Mouse (Mus musculus) regulatory T cell (primary cell): ENCODE measurements around the gene Rbak.
"Not testable (repeated sequence)": the region's sequence is repeated elsewhere in the genome, so short reads cannot be mapped to it uniquely, and the experiment has no call there.

Experiments
- in situ Hi-C: fragments of 300-600 bp; cut with MboI, MseI; formaldehyde crosslinking; loops from one replicate; pipeline ENCODE4 v1.15.1; 2025; ENCODE audit warnings: high pct_unique_total_duplicates

Gene Rbak

GRCm38 (mm10) chr5:143180255-143181076 lies at the start of gene Rbak, which contains the start of gene Spdye4b:
Rbak (minus strand) TSS chr5:143180775.
Spdye4b (plus strand) TSS chr5:143181017.
- in situ Hi-C loops = no loop called here

DNA sequence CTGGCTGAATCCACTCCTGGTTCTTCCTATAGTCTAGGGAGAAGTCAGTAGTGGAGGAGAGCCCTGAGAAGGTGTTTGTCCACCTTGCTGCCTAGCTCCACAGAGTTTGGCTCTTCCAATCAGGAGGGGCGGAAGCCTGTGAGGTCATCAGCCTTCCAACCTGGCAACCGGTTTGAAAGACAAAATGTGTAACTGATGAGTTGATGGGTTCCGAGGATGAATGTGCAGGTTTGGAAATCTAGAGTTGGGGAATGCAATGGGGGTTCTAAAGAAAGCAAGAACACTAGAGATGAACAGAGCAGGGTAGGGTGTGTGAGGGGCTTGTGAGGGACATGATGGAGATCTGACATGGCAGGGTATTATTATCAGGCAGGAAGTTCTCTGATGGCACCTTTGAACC lies 46.2 kb upstream of the Rbak start, which contains the start of gene Spdye4a:
Gene Spdye4a, minus strand, starts transcription at position 101 of the 400 bp plus-strand sequence.
- in situ Hi-C loops = no loop called here

DNA sequence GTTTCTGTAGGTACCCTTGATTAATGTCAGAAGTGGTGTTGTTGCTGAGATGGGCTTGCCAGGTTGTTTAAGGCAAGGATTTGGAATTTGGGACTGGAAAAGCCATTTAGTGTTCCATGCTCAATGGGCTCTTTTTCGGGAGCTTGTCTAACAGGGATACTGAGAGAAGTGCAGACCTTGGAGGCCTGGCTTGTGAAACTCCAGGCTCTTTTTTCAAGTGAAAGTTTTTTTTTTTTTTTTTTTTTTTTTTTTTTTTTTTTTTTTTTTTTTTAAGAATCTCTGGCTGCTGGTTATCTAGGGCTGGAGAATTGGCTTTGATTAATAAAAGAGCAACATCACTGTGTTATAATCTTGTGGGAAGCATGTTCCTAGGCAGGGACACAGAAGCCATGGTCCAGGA lies 41.7 kb upstream of the Rbak start:
- in situ Hi-C loops = no loop called here

DNA sequence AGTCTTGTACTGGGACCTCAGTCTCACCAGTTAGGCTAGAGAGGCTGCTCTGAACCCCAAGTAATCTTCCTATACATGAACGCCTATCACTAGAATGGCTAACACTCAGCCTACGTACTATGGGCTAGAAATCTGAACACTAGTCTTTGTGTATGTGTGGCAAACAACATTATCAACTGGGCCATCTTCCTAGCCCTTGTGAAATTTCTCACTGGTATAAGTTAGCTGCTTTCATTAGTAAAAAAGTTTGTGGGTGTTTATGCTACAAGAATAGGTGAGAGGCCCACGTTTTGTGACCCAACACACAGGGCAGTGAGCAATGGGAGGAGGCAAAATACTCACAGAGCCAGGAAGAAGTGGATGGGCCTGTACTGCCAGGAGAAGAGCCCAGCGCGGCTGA lies 40.4 kb upstream of the Rbak start:
- in situ Hi-C loops = no loop called here

GRCm38 (mm10) chr5:143213832-143214231 lies 33.3 kb upstream of the Rbak start:
- in situ Hi-C loops = no loop called here

DNA sequence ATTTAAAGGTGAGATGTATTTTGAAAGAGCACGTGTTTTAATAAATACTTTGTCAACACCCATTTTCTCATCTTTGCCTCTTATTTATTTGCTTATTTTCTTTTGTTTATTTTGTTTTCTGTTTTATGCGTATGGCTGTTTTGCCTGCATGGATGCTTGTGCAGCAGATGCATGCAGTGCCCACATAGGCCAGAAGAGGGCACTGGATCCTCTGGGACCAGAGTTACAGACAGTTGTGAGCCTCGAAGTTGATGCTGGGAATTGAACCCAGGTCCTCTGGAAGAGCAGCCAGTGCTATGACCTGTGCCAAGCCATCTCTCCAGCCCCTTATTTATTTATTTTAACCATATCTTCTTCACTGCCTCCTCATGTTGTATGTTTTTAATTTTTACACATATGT lies 24.4 kb upstream of the Rbak start:
- in situ Hi-C loops = no loop called here

- in situ Hi-C loops = no loop called here
These were observed 15.9 kb upstream of the Rbak start for GRCm38 (mm10) chr5:143196506-143196905.

- in situ Hi-C loops = no loop called here
These were observed 14.6 kb upstream of the Rbak start for GRCm38 (mm10) chr5:143195166-143195565.

GRCm38 (mm10) chr5:143194747-143195146 lies 14.2 kb upstream of the Rbak start:
- in situ Hi-C loops = not testable (repeated sequence)

DNA sequence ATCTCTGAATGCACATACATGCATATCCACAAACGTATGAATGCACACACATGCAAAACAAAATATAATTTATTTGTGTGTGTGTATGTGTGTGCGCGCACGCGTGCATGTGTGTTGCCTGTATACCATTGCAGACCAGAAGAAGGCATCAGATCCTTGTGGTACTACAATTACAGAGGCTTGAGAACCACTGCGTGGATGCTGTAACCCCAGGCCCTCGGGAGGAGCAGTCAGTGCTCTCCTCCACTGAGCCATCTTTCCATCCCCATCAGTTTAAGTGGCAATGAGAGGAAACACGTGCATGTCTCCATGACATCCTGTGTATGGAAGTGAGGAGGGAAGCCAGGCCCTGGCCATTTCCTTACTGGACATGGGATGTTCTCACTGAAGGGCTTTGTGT lies 12.2 kb upstream of the Rbak start:
- in situ Hi-C loops = no loop called here

DNA sequence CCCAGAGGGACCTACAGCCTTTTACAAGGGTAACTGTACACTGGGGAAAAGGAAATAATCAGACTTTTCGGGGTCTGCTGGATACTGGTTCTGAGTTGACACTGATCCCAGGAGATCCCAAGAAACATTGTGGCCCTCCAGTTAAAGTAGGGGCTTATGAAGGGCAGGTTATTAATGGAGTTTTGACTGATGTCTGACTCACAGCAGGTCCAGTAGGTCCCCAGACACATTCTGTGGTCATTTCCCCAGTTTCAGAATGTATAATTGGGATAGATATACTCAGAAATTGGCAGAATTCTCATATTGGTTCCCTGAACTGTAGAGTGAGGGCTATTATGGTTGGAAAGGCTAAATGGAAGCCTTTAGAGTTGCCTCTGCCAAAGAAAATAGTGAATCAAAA lies 7.4 kb upstream of the Rbak start:
- in situ Hi-C loops = not testable (repeated sequence)

DNA sequence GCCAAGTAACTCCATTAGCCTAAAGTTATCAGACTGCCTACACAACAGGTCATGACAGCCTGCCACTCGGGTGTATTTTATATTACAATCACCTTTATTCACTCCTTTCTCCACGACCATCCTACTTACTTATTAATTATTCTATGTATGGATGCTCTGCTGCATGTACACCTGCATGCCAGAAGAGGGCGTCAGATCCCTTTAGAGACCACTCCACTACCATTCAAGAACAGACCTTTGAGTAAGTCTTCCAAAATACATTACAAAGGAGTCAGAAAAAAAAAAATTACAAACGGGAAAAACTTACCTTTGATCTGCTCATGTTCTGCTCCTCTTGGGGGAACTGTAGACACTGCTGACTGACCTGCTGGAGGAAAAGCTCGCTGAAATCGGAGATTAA lies 1.4 kb downstream of the Rbak start:
- in situ Hi-C loops = loop anchor here (10.0 kb wide), 1 partner anchor 116 kb away; the partner anchor contains the start of gene Zfp853

GRCm38 (mm10) chr5:143177541-143178200 lies 2.9 kb downstream of the Rbak start:
- in situ Hi-C loops = loop anchor here (10.0 kb wide), 1 partner anchor 117 kb away; the partner anchor contains the start of gene Zfp853

DNA sequence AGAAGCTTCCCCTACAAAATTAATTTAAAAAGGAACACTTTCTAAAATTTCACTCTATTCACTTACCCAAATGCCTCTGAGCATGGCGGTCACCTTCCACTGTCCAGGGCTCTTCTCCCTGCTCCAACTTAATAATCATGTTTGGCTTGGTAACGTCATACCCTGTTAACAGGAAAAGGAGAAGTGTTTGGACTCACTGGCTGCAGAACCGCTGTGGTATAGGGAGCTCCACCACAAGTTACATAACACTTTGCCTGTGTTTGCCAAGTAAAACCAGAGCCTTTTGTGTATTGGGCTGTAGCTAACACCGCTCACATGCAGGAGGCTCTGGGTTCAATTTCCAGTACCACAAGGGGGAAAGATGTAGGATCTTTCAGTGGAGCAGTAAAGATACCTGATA lies 4.6 kb downstream of the Rbak start:
- in situ Hi-C loops = loop anchor here (10.0 kb wide), 1 partner anchor 119 kb away; the partner anchor contains the start of gene Zfp853

DNA sequence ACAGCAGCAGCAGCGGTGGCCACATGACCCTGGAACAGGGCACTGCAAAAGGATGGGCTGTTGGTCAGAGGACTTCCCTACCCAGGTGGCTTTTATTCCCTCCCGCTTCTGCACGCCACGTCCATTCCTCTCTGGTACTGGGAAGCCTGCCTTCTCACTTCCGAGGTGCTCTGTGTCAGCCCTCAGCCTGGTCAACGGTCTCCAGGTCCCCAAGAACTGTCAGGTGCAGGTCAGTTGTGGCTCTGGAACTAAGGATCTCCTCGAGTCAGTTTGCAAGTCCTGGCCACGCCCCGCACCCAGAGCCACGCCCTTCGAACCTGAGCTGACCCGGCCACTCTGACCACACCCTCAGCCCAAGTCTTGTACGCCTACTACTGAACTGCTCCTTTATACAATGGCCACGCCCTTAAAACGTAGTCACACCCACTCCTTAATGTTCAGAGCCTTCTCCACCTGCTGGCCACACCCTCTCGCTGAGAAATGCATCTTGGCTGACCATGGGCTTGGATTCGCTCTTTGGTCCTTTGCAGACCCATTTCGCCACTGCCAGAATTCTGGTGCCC lies 15.0 kb downstream of the Rbak start:
- in situ Hi-C loops = no loop called here

GRCm38 (mm10) chr5:143155534-143155933 lies 25.0 kb downstream of the Rbak start:
- in situ Hi-C loops = no loop called here

- in situ Hi-C loops = no loop called here
These were observed 26.8 kb downstream of the Rbak start for GRCm38 (mm10) chr5:143153756-143154155.

- in situ Hi-C loops = no loop called here
These were observed 30.5 kb downstream of the Rbak start for GRCm38 (mm10) chr5:143150044-143150443.

GRCm38 (mm10) chr5:143149536-143149935 lies 31.0 kb downstream of the Rbak start:
- in situ Hi-C loops = no loop called here

DNA sequence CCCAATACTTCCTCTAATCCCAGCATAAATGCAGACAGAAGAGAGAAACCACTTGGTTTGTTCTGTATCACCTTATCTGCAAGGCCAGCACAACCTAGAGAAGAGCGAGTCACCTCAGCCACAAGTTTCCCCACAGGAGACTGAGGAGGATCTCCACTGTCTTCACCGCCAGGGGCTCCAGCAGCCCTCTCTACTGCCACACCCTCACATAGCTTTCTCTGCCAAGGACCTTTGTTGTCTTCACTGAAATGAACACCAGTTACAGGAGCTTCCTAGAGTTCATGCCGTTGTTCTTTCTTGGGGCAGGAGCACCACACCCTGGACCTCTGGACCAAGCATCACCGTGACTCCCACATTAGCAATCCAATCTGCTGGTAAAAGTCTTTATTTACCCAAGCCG lies 31.9 kb downstream of the Rbak start:
- in situ Hi-C loops = no loop called here

GRCm38 (mm10) chr5:143147481-143147880 lies 33.1 kb downstream of the Rbak start, which contains the start of gene Olfr718-ps1:
Olfr718-ps1 (minus strand) TSS chr5:143147581.
- in situ Hi-C loops = no loop called here

DNA sequence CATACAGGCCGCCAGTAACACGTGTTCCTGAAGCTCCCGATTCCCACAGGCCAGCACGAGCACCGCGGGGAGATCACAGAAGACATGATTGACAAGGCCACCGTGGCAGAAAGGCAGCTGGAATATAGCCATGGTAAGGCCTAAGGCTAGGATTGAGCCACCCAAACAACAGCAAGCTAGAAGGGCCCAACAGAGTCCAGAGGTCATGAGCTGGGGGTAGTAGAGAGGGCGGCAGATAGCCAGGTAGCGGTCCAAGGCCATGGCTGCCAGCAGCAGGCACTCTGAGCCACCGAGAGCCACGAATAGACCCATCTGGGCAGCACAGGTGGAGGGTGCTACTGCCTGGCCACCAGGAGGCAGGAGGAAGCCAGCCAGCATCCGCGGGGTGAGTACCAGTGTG lies 43.0 kb downstream of the Rbak start:
- in situ Hi-C loops = no loop called here
